Mouse (Mus musculus) midbrain, embryonic 14.5 days (tissue): ENCODE measurements at regions not wholly inside any gene's neighbourhood (a gene's known extent, or its start where the extent isn't known, plus 50 kb on each side); places are given as distances from the start of the nearest gene placed in this dataset.

Experiments used
- ATAC-seq: fragments of 200-750 bp; cut with Nextera tagmentation; 2 replicates; pipeline ENCODE4 v1.8.0; 2017; ENCODE audit warnings: moderate number of reproducible peaks, moderate library complexity; ENCODE audit not compliant: low FRiP score, low TSS enrichment
- DNase-seq: peaks from one replicate; pipeline ENCODE4 v3.0.0-alpha.2; 2015
- H3K27ac ChIP-seq: fragments of 300-500 bp; sonication (generic); replicated peaks from 2 replicates; pipeline ENCODE4 v1.5.1; 2014; ENCODE audit warnings: mild to moderate bottlenecking, low read depth, low read length, moderate library complexity
- H3K27me3 ChIP-seq: fragments of 300-500 bp; sonication (generic); 2 replicates; pipeline ENCODE4 v1.6.1; 2014; ENCODE audit warnings: low read length, control low read depth, mixed read lengths; ENCODE audit not compliant: control insufficient read depth, insufficient read depth
- H3K36me3 ChIP-seq: fragments of 300-500 bp; sonication (generic); 2 replicates; pipeline ENCODE4 v1.6.1; 2014; ENCODE audit warnings: low read length, control low read depth; ENCODE audit not compliant: control insufficient read depth, insufficient read depth
- H3K4me1 ChIP-seq: fragments of 300-500 bp; sonication (generic); 2 replicates; pipeline ENCODE4 v1.6.1; 2014; ENCODE audit warnings: mild to moderate bottlenecking, antibody characterized with exemption, low read length, control low read depth; ENCODE audit not compliant: control insufficient read depth, insufficient read depth
- H3K4me2 ChIP-seq: fragments of 300-500 bp; sonication (generic); 2 replicates; pipeline ENCODE4 v1.6.1; 2014; ENCODE audit warnings: mild to moderate bottlenecking, low read length, moderate library complexity
- H3K4me3 ChIP-seq: fragments of 300-500 bp; sonication (generic); replicated peaks from 2 replicates; pipeline ENCODE4 v1.5.1; 2014; ENCODE audit warnings: low read depth, low read length
- H3K9ac ChIP-seq: fragments of 300-500 bp; sonication (generic); replicated peaks from 2 replicates; pipeline ENCODE4 v1.6.1; 2014; ENCODE audit warnings: mild to moderate bottlenecking, low read length, moderate library complexity
- H3K9me3 ChIP-seq: fragments of 300-500 bp; sonication (generic); 2 replicates; pipeline ENCODE4 v1.6.1; 2016; ENCODE audit warnings: low read length, control low read depth, mixed read lengths; ENCODE audit not compliant: control insufficient read depth
- WGBS: fragments of 180-500 bp; shearing (Covaris S2); extraction: QIAGEN DNeasy Blood & Tissue Kit; methylation state at CpG from one replicate; pipeline ENCODE4 v1.1.7; 2014; 5-methylcytosine and 5-hydroxymethylcytosine counted together

GRCm38 (mm10) chr14:58545778-58546177 lies 475.4 kb downstream of the Fgf9 start:
- Histone ChIP-seq H3K9ac (no peak overlapping the region), H3K36me3 (no peaks in the 10 kb centered on the region), H3K4me2 (no peak overlapping the region), H3K4me1 (peaks cover 6% of the 10 kb centered on the region; the same call in 1 of the 2 replicates), H3K9me3 (0 out of 2 replicates have a peak, but pooled peaks cover 1% of the 10 kb centered on the region), H3K27ac (no peak overlapping the region), H3K4me3 (no peak overlapping the region), H3K27me3 (no peaks in the 10 kb centered on the region)
- WGBS, result 2% methylated on average over 5 of the region's 5 CpGs
- DNase-seq, result peak; percentile 13
- no peak for ATAC-seq

GRCm38 (mm10) chr14:58543140-58543767 lies 472.9 kb downstream of the Fgf9 start:
- Histone ChIP-seq H3K4me3 (no peak overlapping the region), H3K4me2 (no peak overlapping the region), H3K9me3 (no peaks in the 10 kb centered on the region), H3K4me1 (peaks cover 6% of the 10 kb centered on the region; the same call in 1 of the 2 replicates), H3K36me3 (no peaks in the 10 kb centered on the region), H3K27ac (no peak overlapping the region), H3K27me3 (no peaks in the 10 kb centered on the region), H3K9ac (no peak overlapping the region)
- ATAC-seq (no peak), DNase-seq (no peak)
- WGBS, result 88% methylated on average over 10 of the region's 10 CpGs

GRCm38 (mm10) chr14:58538135-58538534 lies 467.8 kb downstream of the Fgf9 start:
- no peak for ATAC-seq
- no peaks in the 10 kb centered on the region for H3K36me3 ChIP-seq
- no peak for DNase-seq
- H3K4me3 ChIP-seq, result no peak overlapping the region
- no peak overlapping the region for H3K4me2 ChIP-seq
- H3K27ac ChIP-seq, result no peak overlapping the region
- WGBS, result 77% methylated on average over 6 of the region's 6 CpGs
- H3K9me3 ChIP-seq, result no peaks in the 10 kb centered on the region
- no peak overlapping the region for H3K9ac ChIP-seq
- no peaks in the 10 kb centered on the region for H3K4me1 ChIP-seq
- H3K27me3 ChIP-seq, result no peaks in the 10 kb centered on the region

- no peaks in the 10 kb centered on the region for H3K9me3 ChIP-seq
- DNase-seq, result peak; percentile 38
Measured at GRCm38 (mm10) chr14:58520976-58521549, 450.7 kb downstream of the Fgf9 start.

GRCm38 (mm10) chr14:58520384-58520783 lies 450.0 kb downstream of the Fgf9 start:
- Histone ChIP-seq H3K9ac (no peak overlapping the region), H3K36me3 (no peaks in the 10 kb centered on the region), H3K27ac (no peak overlapping the region), H3K27me3 (no peaks in the 10 kb centered on the region), H3K4me3 (no peak overlapping the region), H3K9me3 (no peaks in the 10 kb centered on the region), H3K4me2 (no peak overlapping the region), H3K4me1 (no peaks in the 10 kb centered on the region)
- ATAC-seq (no peak), DNase-seq (no peak)
- 68% methylated on average over 5 of the region's 5 CpGs for WGBS

More at GRCm38 (mm10) chr14:58520976-58521549, 450.7 kb downstream of the Fgf9 start:
- Histone ChIP-seq H3K36me3 (no peaks in the 10 kb centered on the region), H3K4me3 (no peak overlapping the region), H3K9ac (no peak overlapping the region), H3K4me2 (no peak overlapping the region), H3K27me3 (no peaks in the 10 kb centered on the region), H3K4me1 (no peaks in the 10 kb centered on the region), H3K27ac (no peak overlapping the region)
- WGBS, result 72% methylated on average over 5 of the region's 5 CpGs
- no peak for ATAC-seq

GRCm38 (mm10) chr14:58519086-58519485 lies 448.7 kb downstream of the Fgf9 start:
- H3K4me2 ChIP-seq, result no peak overlapping the region
- H3K9ac ChIP-seq, result no peak overlapping the region
- no peaks in the 10 kb centered on the region for H3K9me3 ChIP-seq
- H3K4me1 ChIP-seq, result no peaks in the 10 kb centered on the region
- WGBS, result 92% methylated on average over 1 of the region's 1 CpGs
- DNase-seq (no peak), ATAC-seq (no peak)
- no peak overlapping the region for H3K27ac ChIP-seq
- no peaks in the 10 kb centered on the region for H3K27me3 ChIP-seq
- H3K36me3 ChIP-seq, result no peaks in the 10 kb centered on the region
- no peak overlapping the region for H3K4me3 ChIP-seq

- Histone ChIP-seq H3K27ac (no peak overlapping the region), H3K9me3 (no peaks in the 10 kb centered on the region), H3K4me3 (no peak overlapping the region), H3K36me3 (no peaks in the 10 kb centered on the region), H3K27me3 (no peaks in the 10 kb centered on the region), H3K4me1 (no peaks in the 10 kb centered on the region), H3K4me2 (no peak overlapping the region), H3K9ac (no peak overlapping the region)
- DNase-seq, result no peak
- 76% methylated on average over 4 of the region's 4 CpGs for WGBS
- ATAC-seq, result no peak
Measured at GRCm38 (mm10) chr14:58516543-58516942, 446.2 kb downstream of the Fgf9 start.

- WGBS, result 93% methylated on average over 6 of the region's 6 CpGs
- H3K9me3 ChIP-seq, result no peaks in the 10 kb centered on the region
Measured at GRCm38 (mm10) chr14:58512177-58512576, 441.8 kb downstream of the Fgf9 start.

GRCm38 (mm10) chr14:58511571-58511985 lies 441.2 kb downstream of the Fgf9 start:
- ATAC-seq (no peak), DNase-seq (no peak)
- no peak overlapping the region for H3K4me3 ChIP-seq
- no peaks in the 10 kb centered on the region for H3K27me3 ChIP-seq
- H3K4me1 ChIP-seq, result no peaks in the 10 kb centered on the region
- H3K9ac ChIP-seq, result no peak overlapping the region
- WGBS, result 80% methylated on average over 4 of the region's 4 CpGs
- no peaks in the 10 kb centered on the region for H3K9me3 ChIP-seq
- no peak overlapping the region for H3K4me2 ChIP-seq
- H3K36me3 ChIP-seq, result no peaks in the 10 kb centered on the region
- no peak overlapping the region for H3K27ac ChIP-seq

More at GRCm38 (mm10) chr14:58512177-58512576, 441.8 kb downstream of the Fgf9 start:
- DNase-seq (no peak), ATAC-seq (no peak)
- no peaks in the 10 kb centered on the region for H3K27me3 ChIP-seq
- H3K9ac ChIP-seq, result no peak overlapping the region
- H3K36me3 ChIP-seq, result no peaks in the 10 kb centered on the region
- H3K4me2 ChIP-seq, result no peak overlapping the region
- no peaks in the 10 kb centered on the region for H3K4me1 ChIP-seq
- H3K27ac ChIP-seq, result no peak overlapping the region
- no peak overlapping the region for H3K4me3 ChIP-seq
